Mouse (Mus musculus): ENCODE results near the gene Eloa. TPM values are rescaled to one million over a fixed set of nuclear protein-coding genes. Genes with fewer than 3 reads are reported as not detected.

Eloa gene
- polyA plus RNA-seq, 1 experiment from 2014 or later: 32.5 TPM

- Histone ChIP-seq H3K27ac (ENCODE audit: low read length) (no peak overlapping the region), H3K4me3 (replicated peaks; ENCODE audit: low read length) (peak overlapping the region; percentile 96), H3K36me3 (ENCODE audit: control insufficient read depth, insufficient read depth) (peaks cover 27% of the 10 kb centered on the region)
Measured at GRCm38 (mm10) chr4:135972911-135973811, 48.4 kb downstream of the Eloa start.

GRCm38 (mm10) chr4:135972556-135972906 is 49.0 kb downstream of the Eloa start, which contains the start of gene Lypla2:
TSS of gene Lypla2 (minus strand) at chr4:135972626.
- H3K27me3 ChIP-seq (replicated peaks; ENCODE audit: control insufficient read depth, insufficient read depth, low read length): no peaks in the 10 kb centered on the region
- peaks cover 33% of the 10 kb centered on the region for H3K36me3 ChIP-seq (ENCODE audit: control insufficient read depth, insufficient read depth)
- 1% methylated on average over 19 of the region's 19 CpGs for WGBS
- H3K4me2 ChIP-seq (ENCODE audit: low read length): peak within 1 kb of the TSS; percentile 92
- peak; percentile 93 for ATAC-seq
- H3K27ac ChIP-seq (ENCODE audit: low read length): peak within 1 kb of the TSS; percentile 49
- H3K9me3 ChIP-seq (ENCODE audit: control insufficient read depth, low read length): no peaks in the 10 kb centered on the region
- H3K4me1 ChIP-seq (replicated peaks; ENCODE audit: control insufficient read depth, insufficient read depth, low read length): peaks cover 17% of the 10 kb centered on the region
- H3K4me3 ChIP-seq (replicated peaks; ENCODE audit: low read length): peak within 1 kb of the TSS; percentile 96
- H3K9ac ChIP-seq (replicated peaks; ENCODE audit: low read depth, low read length): peak within 1 kb of the TSS; percentile 94

More at GRCm38 (mm10) chr4:135972911-135973811, 48.4 kb downstream of the Eloa start:
- no peaks in the 10 kb centered on the region for H3K27me3 ChIP-seq (replicated peaks; ENCODE audit: control insufficient read depth, insufficient read depth, low read length)
- H3K9me3 ChIP-seq (ENCODE audit: control insufficient read depth, low read length): no peaks in the 10 kb centered on the region
- H3K9ac ChIP-seq (replicated peaks; ENCODE audit: low read depth, low read length): peak overlapping the region; percentile 94
- WGBS: 75% methylated on average over 13 of the region's 13 CpGs
- H3K4me1 ChIP-seq (replicated peaks; ENCODE audit: control insufficient read depth, insufficient read depth, low read length): peaks cover 17% of the 10 kb centered on the region
- ATAC-seq: no peak
- H3K4me2 ChIP-seq (ENCODE audit: low read length): peak overlapping the region; percentile 92

GRCm38 (mm10) chr4:135971805-135972555 is 49.6 kb downstream of the Eloa start:
- no peaks in the 10 kb centered on the region for H3K27me3 ChIP-seq (replicated peaks; ENCODE audit: control insufficient read depth, insufficient read depth, low read length)
- H3K27ac ChIP-seq (ENCODE audit: low read length): peak overlapping the region; percentile 49
- H3K4me3 ChIP-seq (replicated peaks; ENCODE audit: low read length): peak overlapping the region; percentile 96
- ATAC-seq: peak; percentile 45
- H3K36me3 ChIP-seq (ENCODE audit: control insufficient read depth, insufficient read depth): peaks cover 38% of the 10 kb centered on the region
- H3K4me2 ChIP-seq (ENCODE audit: low read length): peak overlapping the region; percentile 92
- WGBS: under 1% methylated on average over 35 of the region's 35 CpGs
- H3K9me3 ChIP-seq (ENCODE audit: control insufficient read depth, low read length): no peaks in the 10 kb centered on the region
- H3K9ac ChIP-seq (replicated peaks; ENCODE audit: low read depth, low read length): peak overlapping the region; percentile 94
- H3K4me1 ChIP-seq (replicated peaks; ENCODE audit: control insufficient read depth, insufficient read depth, low read length): peaks cover 17% of the 10 kb centered on the region

- Histone ChIP-seq H3K4me1 (replicated peaks; ENCODE audit: control insufficient read depth, insufficient read depth, low read length) (peaks cover 17% of the 10 kb centered on the region), H3K4me3 (replicated peaks; ENCODE audit: low read length) (no peak overlapping the region), H3K9ac (replicated peaks; ENCODE audit: low read depth, low read length) (no peak overlapping the region), H3K27ac (ENCODE audit: low read length) (no peak overlapping the region), H3K9me3 (ENCODE audit: control insufficient read depth, low read length) (no peaks in the 10 kb centered on the region), H3K36me3 (ENCODE audit: control insufficient read depth, insufficient read depth) (peaks cover 33% of the 10 kb centered on the region), H3K27me3 (replicated peaks; ENCODE audit: control insufficient read depth, insufficient read depth, low read length) (no peaks in the 10 kb centered on the region), H3K4me2 (ENCODE audit: low read length) (no peak overlapping the region)
- ATAC-seq: no peak
- 87% methylated on average over 11 of the region's 11 CpGs for WGBS
Measured at GRCm38 (mm10) chr4:135970585-135970984, 51.0 kb downstream of the Eloa start.

- H3K9ac ChIP-seq (replicated peaks; ENCODE audit: low read depth, low read length): no peak overlapping the region
- no peaks in the 10 kb centered on the region for H3K27me3 ChIP-seq (replicated peaks; ENCODE audit: control insufficient read depth, insufficient read depth, low read length)
- no peak overlapping the region for H3K4me3 ChIP-seq (replicated peaks; ENCODE audit: low read length)
- no peaks in the 10 kb centered on the region for H3K9me3 ChIP-seq (ENCODE audit: control insufficient read depth, low read length)
- peaks cover 25% of the 10 kb centered on the region for H3K36me3 ChIP-seq (ENCODE audit: control insufficient read depth, insufficient read depth)
- no peak overlapping the region for H3K4me2 ChIP-seq (ENCODE audit: low read length)
- 88% methylated on average over 13 of the region's 13 CpGs for WGBS
- no peak overlapping the region for H3K27ac ChIP-seq (ENCODE audit: low read length)
- peaks cover 24% of the 10 kb centered on the region for H3K4me1 ChIP-seq (replicated peaks; ENCODE audit: control insufficient read depth, insufficient read depth, low read length)
- no peak for ATAC-seq
Measured at GRCm38 (mm10) chr4:135969070-135969750, 52.4 kb downstream of the Eloa start.

GRCm38 (mm10) chr4:135968271-135968869 is 53.2 kb downstream of the Eloa start:
- no peaks in the 10 kb centered on the region for H3K27me3 ChIP-seq (replicated peaks; ENCODE audit: control insufficient read depth, insufficient read depth, low read length)
- no peak for ATAC-seq
- no peak overlapping the region for H3K9ac ChIP-seq (replicated peaks; ENCODE audit: low read depth, low read length)
- H3K4me1 ChIP-seq (replicated peaks; ENCODE audit: control insufficient read depth, insufficient read depth, low read length): peaks cover 27% of the 10 kb centered on the region
- no peak overlapping the region for H3K4me3 ChIP-seq (replicated peaks; ENCODE audit: low read length)
- 75% methylated on average over 19 of the region's 19 CpGs for WGBS
- H3K4me2 ChIP-seq (ENCODE audit: low read length): no peak overlapping the region
- peaks cover 25% of the 10 kb centered on the region for H3K36me3 ChIP-seq (ENCODE audit: control insufficient read depth, insufficient read depth)
- no peaks in the 10 kb centered on the region for H3K9me3 ChIP-seq (ENCODE audit: control insufficient read depth, low read length)
- H3K27ac ChIP-seq (ENCODE audit: low read length): no peak overlapping the region

- H3K4me1 ChIP-seq (replicated peaks; ENCODE audit: control insufficient read depth, insufficient read depth, low read length): peaks cover 29% of the 10 kb centered on the region
- H3K27ac ChIP-seq (ENCODE audit: low read length): no peak overlapping the region
- ATAC-seq: no peak
- no peak overlapping the region for H3K9ac ChIP-seq (replicated peaks; ENCODE audit: low read depth, low read length)
- no peaks in the 10 kb centered on the region for H3K27me3 ChIP-seq (replicated peaks; ENCODE audit: control insufficient read depth, insufficient read depth, low read length)
- no peaks in the 10 kb centered on the region for H3K9me3 ChIP-seq (ENCODE audit: control insufficient read depth, low read length)
- no peak overlapping the region for H3K4me3 ChIP-seq (replicated peaks; ENCODE audit: low read length)
- H3K36me3 ChIP-seq (ENCODE audit: control insufficient read depth, insufficient read depth): peaks cover 25% of the 10 kb centered on the region
- WGBS: 89% methylated on average over 18 of the region's 18 CpGs
- no peak overlapping the region for H3K4me2 ChIP-seq (ENCODE audit: low read length)
Measured at GRCm38 (mm10) chr4:135967086-135967760, 54.3 kb downstream of the Eloa start.

GRCm38 (mm10) chr4:135966283-135966682 is 55.3 kb downstream of the Eloa start:
- H3K4me3 ChIP-seq (replicated peaks; ENCODE audit: low read length): no peak overlapping the region
- H3K27ac ChIP-seq (ENCODE audit: low read length): no peak overlapping the region
- 95% methylated on average over 16 of the region's 16 CpGs for WGBS
- peaks cover 25% of the 10 kb centered on the region for H3K36me3 ChIP-seq (ENCODE audit: control insufficient read depth, insufficient read depth)
- no peaks in the 10 kb centered on the region for H3K9me3 ChIP-seq (ENCODE audit: control insufficient read depth, low read length)
- no peak overlapping the region for H3K9ac ChIP-seq (replicated peaks; ENCODE audit: low read depth, low read length)
- ATAC-seq: no peak
- no peaks in the 10 kb centered on the region for H3K27me3 ChIP-seq (replicated peaks; ENCODE audit: control insufficient read depth, insufficient read depth, low read length)
- no peak overlapping the region for H3K4me2 ChIP-seq (ENCODE audit: low read length)
- H3K4me1 ChIP-seq (replicated peaks; ENCODE audit: control insufficient read depth, insufficient read depth, low read length): peaks cover 22% of the 10 kb centered on the region
